Mouse (Mus musculus) thymus, postnatal 0 days (tissue): Measurements from ENCODE around the gene S100a3. TPM values are rescaled to one million over a fixed set of nuclear protein-coding genes. Genes with fewer than 3 reads are reported as not detected.

ENCODE experiments used
- DNase-seq: peaks from one replicate; pipeline ENCODE4 v3.0.0-alpha.2; 2015; ENCODE audit warnings: low spot score
- polyA plus RNA-seq: library from polyadenylated mRNA; unstranded; fragments of >200 nt; fragmentation: Nextera tagmentation; extraction: Ambion mirVana; gene quantifications from 2 replicates; pipeline ENCODE4 v1.2.1, GENCODE M21; 2015

S100a3 gene
- polyA plus RNA-seq, 1 experiment from 2014 or later = 9.9 TPM

DNA sequence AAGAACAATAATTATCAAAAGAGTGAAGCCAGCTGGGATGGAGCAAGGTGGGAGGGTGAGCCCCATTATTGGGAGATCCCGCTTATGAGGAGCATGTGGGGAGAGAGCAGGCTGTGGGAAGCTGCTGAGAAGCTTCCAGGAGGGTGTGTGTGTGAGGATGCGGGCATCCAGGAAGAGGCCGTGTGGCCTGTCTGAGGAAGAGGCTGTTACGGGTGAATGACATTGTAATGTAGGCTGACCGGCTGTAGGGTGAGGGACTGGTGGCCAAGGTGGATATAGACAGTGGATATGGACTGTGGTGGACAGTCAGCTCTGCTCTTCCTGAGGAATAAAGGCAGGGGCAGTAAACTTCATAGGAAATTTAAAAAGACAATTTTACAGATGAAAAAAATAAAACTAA is 65.1 kb downstream of the S100a3 start:
- DNase-seq = no peak

DNA sequence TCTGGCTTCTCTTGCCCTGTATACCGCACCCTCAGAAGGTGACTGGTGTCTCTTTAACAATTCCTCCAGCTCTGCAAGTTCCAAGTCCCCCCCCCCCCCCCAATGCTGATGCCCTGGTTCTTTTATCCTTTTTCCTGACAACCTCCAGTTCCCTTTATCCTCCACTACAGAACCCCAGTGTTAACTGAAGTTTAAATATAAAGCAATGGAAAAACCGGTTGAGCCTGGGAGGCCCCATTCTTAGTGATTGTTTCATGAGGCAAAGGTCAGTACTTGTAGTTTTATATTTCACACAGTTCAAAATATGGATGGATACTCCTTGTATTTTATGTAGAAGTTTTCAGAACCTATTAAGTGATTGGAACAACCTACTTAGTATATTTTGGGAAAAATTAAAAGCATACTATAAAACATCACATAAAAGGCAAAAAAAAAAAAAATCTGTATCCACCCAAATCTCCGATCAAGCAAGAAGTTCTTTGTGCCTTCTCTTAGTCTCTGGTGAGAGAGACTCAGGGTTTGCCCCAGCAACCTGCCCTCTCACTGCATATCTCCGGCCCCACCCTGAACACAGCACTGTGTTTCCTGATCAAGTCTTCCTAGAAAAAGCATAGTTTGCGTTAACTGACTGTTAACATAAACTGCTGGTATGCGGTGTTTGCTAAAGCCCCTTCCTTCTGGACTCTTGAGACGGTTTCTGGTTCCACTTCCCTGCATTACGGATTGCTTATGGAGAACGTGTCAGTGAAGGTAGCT is 66.1 kb downstream of the S100a3 start:
- no peak for DNase-seq

DNA sequence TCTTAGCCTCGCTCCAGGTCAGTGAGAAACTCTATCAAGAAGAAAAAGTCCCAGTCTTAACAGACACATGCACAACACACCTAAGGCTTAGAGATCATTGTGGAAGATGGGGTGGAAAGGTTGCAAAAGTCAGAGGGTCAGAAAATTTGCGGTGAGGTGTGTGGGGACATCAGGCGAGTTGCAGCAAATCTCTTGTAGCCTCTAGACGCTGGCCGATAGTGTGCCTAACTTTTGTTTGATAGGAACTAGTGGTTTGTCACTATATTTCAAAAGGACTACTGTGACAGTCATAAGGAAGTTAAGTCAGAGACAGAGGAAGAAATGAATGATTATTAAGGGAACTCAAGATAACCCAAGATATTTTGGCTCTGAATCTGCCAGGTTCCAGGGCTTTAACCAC is 67.0 kb downstream of the S100a3 start:
- no peak for DNase-seq

GRCm38 (mm10) chr3:90627807-90628206 is 67.4 kb downstream of the S100a3 start:
- no peak for DNase-seq

DNA sequence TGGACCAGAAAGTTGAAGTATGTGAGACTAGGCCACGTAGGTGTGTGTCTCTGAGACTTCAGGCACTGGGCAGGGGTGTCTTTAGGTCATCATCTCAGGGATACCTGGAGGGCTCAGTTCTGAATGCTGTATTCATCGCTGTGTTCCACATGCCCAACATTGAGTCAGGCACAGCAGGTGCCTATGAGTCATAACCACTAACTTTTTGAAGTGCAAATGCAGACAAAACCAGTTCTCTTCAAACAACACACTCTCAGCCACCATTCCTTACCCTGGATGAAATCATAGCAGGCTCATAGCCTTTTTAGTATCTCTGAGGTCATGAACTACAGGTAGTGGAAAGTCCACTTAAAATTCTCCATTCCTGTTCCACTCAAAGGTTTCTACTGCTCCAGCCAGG is 68.9 kb downstream of the S100a3 start:
- no peak for DNase-seq

GRCm38 (mm10) chr3:90631984-90632383 is 71.6 kb downstream of the S100a3 start:
- no peak for DNase-seq

DNA sequence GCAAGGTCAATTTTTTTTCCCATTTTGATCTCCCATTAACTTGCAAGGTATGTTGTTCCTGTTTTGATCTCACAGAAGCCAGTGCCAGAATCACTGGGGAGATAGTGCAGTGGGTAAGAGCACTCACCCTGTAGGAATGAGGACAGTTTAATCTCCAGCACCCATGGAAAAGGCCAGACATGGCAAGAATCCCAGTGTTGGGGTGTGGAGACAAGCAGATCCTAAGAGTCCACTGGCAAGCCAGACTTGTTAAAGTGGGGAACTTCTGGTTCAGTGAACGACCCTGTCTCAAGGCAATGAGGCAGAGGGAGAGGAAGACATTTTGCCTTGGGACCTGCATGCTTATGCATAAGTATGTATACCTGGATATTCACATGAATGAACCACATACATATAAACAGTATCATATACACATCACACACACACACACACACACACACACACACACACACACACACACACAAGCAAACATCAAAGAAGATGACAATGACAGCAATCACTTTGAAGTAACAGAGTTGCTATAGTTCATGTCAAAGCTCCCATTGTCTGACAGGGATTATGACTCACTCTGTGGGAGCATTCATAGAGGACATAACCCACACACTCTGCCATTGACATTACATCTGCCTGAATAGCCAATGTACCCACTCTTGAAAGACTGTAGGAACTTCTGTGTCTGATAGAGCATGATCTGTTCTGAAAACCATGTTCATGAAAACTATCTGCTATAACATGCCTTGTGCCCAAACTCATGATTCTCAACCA is 78.3 kb downstream of the S100a3 start:
- DNase-seq = no peak

DNA sequence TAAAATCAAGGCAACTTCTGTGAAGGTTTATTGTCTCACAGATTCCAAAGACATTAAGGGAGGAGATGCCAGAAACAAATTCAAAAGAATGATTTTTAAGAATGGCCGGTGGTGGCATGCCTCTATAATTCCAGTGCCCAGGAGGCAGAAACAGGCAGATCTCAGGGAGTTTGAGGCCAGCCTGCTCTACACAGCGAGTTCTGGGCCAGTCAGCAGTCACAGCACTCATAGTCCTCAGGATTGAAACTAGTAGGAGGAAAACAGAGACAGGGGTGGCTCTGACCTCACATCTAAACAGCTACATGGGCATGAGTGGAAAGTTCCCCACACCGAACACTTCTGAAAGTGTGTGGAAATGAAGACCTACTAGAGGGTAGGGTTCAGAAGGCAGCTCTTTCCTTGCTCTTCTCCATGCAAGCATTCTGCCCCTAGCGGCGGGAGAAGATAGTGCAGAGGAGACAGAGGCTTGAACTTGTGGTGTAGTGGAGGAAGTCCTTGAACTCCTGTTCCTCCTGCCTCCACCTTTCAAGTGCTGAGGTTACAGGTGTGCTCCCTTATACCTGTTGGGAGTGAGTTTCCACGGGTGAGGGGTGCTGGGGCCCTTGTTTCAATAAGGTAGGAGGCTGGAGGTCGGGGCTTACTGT is 79.3 kb downstream of the S100a3 start:
- peak; percentile 73 for DNase-seq

DNA sequence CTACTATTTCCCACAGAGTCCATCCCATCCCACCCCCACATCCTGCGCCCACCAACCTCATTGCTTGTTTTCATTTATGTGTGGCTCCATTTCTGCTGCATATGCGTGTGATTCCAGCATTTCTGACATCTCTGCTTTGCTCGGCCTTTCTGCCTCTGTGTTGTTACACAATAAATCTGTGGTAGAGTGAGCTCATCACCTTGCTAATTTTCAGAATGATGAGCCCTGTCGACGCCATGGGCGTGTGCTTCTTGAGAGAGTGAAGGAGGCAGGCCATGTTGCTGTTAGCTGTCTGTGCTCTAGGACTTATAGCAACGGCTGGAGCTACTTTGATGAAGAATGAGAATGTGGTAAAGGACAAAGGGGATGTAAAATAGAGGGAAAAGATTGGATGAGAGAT is 80.6 kb downstream of the S100a3 start:
- no peak for DNase-seq

DNA sequence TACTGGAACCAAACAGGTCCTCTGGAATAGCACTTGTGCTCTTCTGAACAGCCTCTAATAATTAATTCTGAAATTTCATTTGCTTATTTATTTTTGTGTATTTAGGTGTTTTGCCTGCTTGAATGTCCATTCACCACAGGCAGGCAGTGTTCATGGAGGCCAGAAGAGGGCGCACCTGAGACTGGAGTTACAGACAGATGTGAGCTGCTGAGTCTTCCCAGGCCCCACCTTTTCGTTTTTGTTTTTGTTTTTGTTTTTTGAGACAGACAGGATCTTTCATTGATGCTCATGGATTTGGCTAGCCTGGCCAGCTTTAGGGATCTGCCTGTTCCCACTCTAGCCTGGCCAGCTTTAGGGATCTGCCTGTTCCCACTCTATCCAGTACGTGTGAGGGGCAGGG is 83.8 kb downstream of the S100a3 start:
- DNase-seq = peak; percentile 39

- DNase-seq = no peak
Measured at GRCm38 (mm10) chr3:90647291-90647690, 86.9 kb downstream of the S100a3 start.

DNA sequence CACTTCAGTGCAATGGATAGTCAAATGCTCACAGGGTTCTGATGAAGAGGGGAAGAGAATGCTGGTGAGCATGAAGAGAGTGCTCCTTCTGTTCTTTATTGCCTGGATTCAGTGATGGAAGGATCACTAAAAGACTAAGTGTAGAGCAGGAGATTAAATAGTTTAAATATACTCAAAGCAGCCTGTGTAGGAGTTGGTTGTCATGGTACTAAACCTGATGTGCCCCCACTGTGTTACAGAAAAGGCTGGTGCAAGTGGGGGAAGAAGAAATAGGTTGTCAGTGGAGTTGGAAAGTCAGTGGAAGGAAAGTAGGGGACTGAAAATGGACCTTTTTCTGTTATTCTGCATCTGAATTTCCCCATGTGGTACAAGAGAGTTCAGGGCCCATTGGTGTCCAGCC is 88.6 kb downstream of the S100a3 start:
- no peak for DNase-seq

DNA sequence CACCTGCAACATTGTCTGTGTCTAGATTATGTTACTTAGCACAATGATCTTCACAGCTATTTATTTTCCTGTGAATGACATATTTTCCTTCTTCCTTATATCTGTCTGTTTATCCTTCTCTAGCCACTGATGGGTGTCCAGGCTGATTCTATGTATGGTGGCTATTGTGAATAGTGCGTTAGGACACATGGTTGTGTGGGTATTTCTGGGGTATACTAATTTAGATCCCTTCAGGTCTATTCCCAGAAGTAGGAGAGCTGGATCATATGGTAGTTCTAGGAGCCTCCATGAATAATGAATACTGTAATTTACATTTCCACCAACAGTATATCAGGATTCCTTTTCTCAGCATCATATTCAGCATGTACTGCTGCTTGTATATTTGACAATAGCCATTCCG is 89.5 kb downstream of the S100a3 start:
- no peak for DNase-seq

Other genes starting within 250 kb of the S100a3 start
- 5.2 and 5.7 TPM in 2 replicates for gene Slc27a3, start 170.6 kb upstream of the S100a3 start, polyA plus RNA-seq
- 14.5 and 15.7 TPM in 2 replicates for gene Ints3, start 127.0 kb upstream of the S100a3 start, polyA plus RNA-seq
- gene Npr1, start 94.7 kb upstream of the S100a3 start, polyA plus RNA-seq = 2.5 and 2.6 TPM in 2 replicates
- gene Ilf2, start 84.5 kb upstream of the S100a3 start, polyA plus RNA-seq = 137 and 146 TPM in 2 replicates
- gene Snapin, start 69.5 kb upstream of the S100a3 start, polyA plus RNA-seq = 61.9 and 65.5 TPM in 2 replicates
- 162 and 169 TPM in 2 replicates for gene Chtop, start 51.1 kb upstream of the S100a3 start, polyA plus RNA-seq
- 46.7 and 50.4 TPM in 2 replicates for gene S100a1, start 46.2 kb upstream of the S100a3 start, polyA plus RNA-seq
- gene S100a13, start 46.1 kb upstream of the S100a3 start, polyA plus RNA-seq = 146 and 154 TPM in 2 replicates
- gene S100a14, start 33.7 kb upstream of the S100a3 start, polyA plus RNA-seq = 43.5 and 47.3 TPM in 2 replicates
- 136 and 139 TPM in 2 replicates for gene S100a16, start 23.3 kb upstream of the S100a3 start, polyA plus RNA-seq
- 1.2 and 1.5 TPM in 2 replicates for gene S100a2, start 29.7 kb downstream of the S100a3 start, polyA plus RNA-seq
- gene Gm42674, start 41.3 kb downstream of the S100a3 start, polyA plus RNA-seq = not detected in 2 replicates
- gene S100a4, start 43.2 kb downstream of the S100a3 start, polyA plus RNA-seq = 88.5 and 88.9 TPM in 2 replicates
- gene S100a5, start 47.9 kb downstream of the S100a3 start, polyA plus RNA-seq = 0.51 and 1.2 TPM in 2 replicates
- 164 and 165 TPM in 2 replicates for gene S100a6, start 52.3 kb downstream of the S100a3 start, polyA plus RNA-seq
- 0.28 and 0.38 TPM in 2 replicates for gene S100a7a, start 93.4 kb downstream of the S100a3 start, polyA plus RNA-seq
- gene S100a8, start 108.4 kb downstream of the S100a3 start, polyA plus RNA-seq = 77.0 and 115 TPM in 2 replicates
- gene S100a9, start 135.1 kb downstream of the S100a3 start, polyA plus RNA-seq = 26.1 and 50.1 TPM in 2 replicates
- 0.13 and 0.16 TPM in 2 replicates for gene Pglyrp4, start 166.3 kb downstream of the S100a3 start, polyA plus RNA-seq
- gene Gm5849, start 217.3 kb downstream of the S100a3 start, polyA plus RNA-seq = not detected in 2 replicates